ENCODE assay signal across 19 mouse cellular contexts in the genomic region with DNA sequence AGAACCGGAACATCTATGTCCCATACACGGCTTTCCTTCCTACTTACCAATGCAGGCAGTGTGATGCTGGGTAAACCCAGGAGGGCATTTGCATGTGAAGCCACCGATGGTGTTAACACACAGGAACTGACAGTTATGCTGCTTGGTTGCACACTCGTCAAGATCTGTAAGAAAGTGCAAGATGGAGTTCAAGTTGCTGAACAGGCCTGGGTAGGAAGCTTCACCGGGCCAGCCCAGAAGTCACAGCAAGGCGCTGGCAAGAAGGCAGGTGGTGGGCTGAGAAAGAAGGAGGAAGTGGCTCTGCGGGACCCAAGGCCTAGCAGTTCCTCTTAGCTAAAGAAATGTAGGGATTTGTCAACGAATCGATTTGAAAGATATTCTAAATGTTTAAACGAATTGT.
A peak's percentile ranks its signal among the peaks of the same experiment; 100 is the strongest.
DNase-seq lines count a peak whose midpoint lies in the region; ATAC-seq and TF ChIP-seq lines count a peak whose summit lies in the region.
"Had no signal": no experiment of that assay in that cellular context is flagged by ENCODE, and none has a peak within 500 bp of the region (broad histone marks: within the 10 kb centered on the region; RNA-seq: fewer than 3 reads in every experiment).

No protein-coding gene starts in this region.

- 20% methylated on average over 10 of the region's 10 CpGs for WGBS in spleen, adult 2 months
- WGBS in hindbrain, postnatal 0 days: 86% methylated on average over 10 of the region's 10 CpGs

- no peak overlapping the region for H3K27ac ChIP-seq in spleen, adult 2 months (ENCODE audit: insufficient read depth, low read length)
- no peak overlapping the region for H3K27ac ChIP-seq in hindbrain, postnatal 0 days
- H3K27ac ChIP-seq: embryonic facial prominence, embryonic 12.5 days; forebrain, embryonic 15.5 days; hindbrain, embryonic 12.5 days had no signal

- no peaks in the 10 kb centered on the region for H3K9me3 ChIP-seq in hindbrain, postnatal 0 days (ENCODE audit: low read length)
- H3K9me3 ChIP-seq: embryonic facial prominence, embryonic 12.5 days; forebrain, embryonic 15.5 days; G1E; heart, embryonic 12.5 days; hindbrain, embryonic 12.5 days had no signal

- no peak overlapping the region for H3K4me3 ChIP-seq in spleen, adult 2 months (ENCODE audit: extremely low read depth, insufficient read depth, insufficient read length)
- H3K4me3 ChIP-seq in hindbrain, postnatal 0 days (ENCODE audit: low read length): no peak overlapping the region
- H3K4me3 ChIP-seq: embryonic facial prominence, embryonic 12.5 days; forebrain, embryonic 15.5 days; heart, embryonic 12.5 days; hindbrain, embryonic 12.5 days had no signal

- H3K4me2 ChIP-seq in hindbrain, postnatal 0 days (ENCODE audit: low read depth, low read length): no peak overlapping the region
- H3K4me2 ChIP-seq: embryonic facial prominence, embryonic 12.5 days; forebrain, embryonic 15.5 days; heart, embryonic 12.5 days; hindbrain, embryonic 12.5 days had no signal

- no peaks in the 10 kb centered on the region for H3K36me3 ChIP-seq in spleen, adult 2 months (ENCODE audit: control insufficient read depth, insufficient read depth, low read length)
- peaks cover 15% of the 10 kb centered on the region; the same call in 1 of the 2 replicates for H3K36me3 ChIP-seq in hindbrain, postnatal 0 days (ENCODE audit: insufficient read depth, low read length)
- H3K36me3 ChIP-seq: G1E had no signal

- peak; percentile 3 to 15 for DNase-seq in spleen, adult 2 months (ENCODE audit: low read depth in 1 of 2, low spot score in 2 of 2)
- no peak for DNase-seq in spleen, postnatal 14 days (ENCODE audit: low spot score in 2 of 2)
- no peak for DNase-seq in hindbrain, postnatal 0 days (ENCODE audit: low spot score)
- DNase-seq in thymus, postnatal 10 days (ENCODE audit: low spot score in 2 of 2): no peak
- DNase-seq in cerebellum, postnatal 14 days: no peak
- DNase-seq: adrenal gland, adult 8-10 months; adrenal gland, postnatal 36 days; cerebellum, adult 2 months; cerebellum, postnatal 10 days; gastrocnemius, postnatal 10 days; heart, postnatal 36 days had no signal

- H3K4me1 ChIP-seq in spleen, adult 2 months (ENCODE audit: control insufficient read depth, insufficient read depth, insufficient read length): peaks cover 10% of the 10 kb centered on the region; the same call in 1 of the 2 replicates
- H3K4me1 ChIP-seq in hindbrain, postnatal 0 days (ENCODE audit: insufficient read depth, low read length): no peaks in the 10 kb centered on the region
- H3K4me1 ChIP-seq: embryonic facial prominence, embryonic 12.5 days; forebrain, embryonic 15.5 days; heart, embryonic 12.5 days; hindbrain, embryonic 12.5 days had no signal

- TF ChIP-seq CTCF in spleen, adult 2 months (IDR thresholded peaks at IDR 0.05; ENCODE audit: extremely low read depth, insufficient read depth, insufficient read length, insufficient replicate concordance): no peak
- TF ChIP-seq CTCF in hindbrain, postnatal 0 days (IDR thresholded peaks at IDR 0.05; ENCODE audit: low read depth): no peak

- ATAC-seq in common myeloid progenitor, adult 5-6 weeks (replicated peaks; ENCODE audit: low read depth, poor library complexity, severe bottlenecking): peak; percentile 77; the same call in 1 of the 2 replicates
- peak; percentile 88 for ATAC-seq in megakaryocyte progenitor cell, adult 5-6 weeks (replicated peaks; ENCODE audit: poor library complexity)
- ATAC-seq in hindbrain, postnatal 0 days: no peak
- ATAC-seq: forebrain, embryonic 15.5 days; hindbrain, embryonic 16.5 days had no signal

- H3K27me3 ChIP-seq in spleen, adult 2 months (ENCODE audit: control insufficient read depth, insufficient read depth, low read length): no peaks in the 10 kb centered on the region
- H3K27me3 ChIP-seq in hindbrain, postnatal 0 days (ENCODE audit: insufficient read depth, low read length): no peaks in the 10 kb centered on the region
- H3K27me3 ChIP-seq: embryonic facial prominence, embryonic 12.5 days; forebrain, embryonic 15.5 days; heart, embryonic 12.5 days; hindbrain, embryonic 12.5 days had no signal

- no peak overlapping the region for H3K9ac ChIP-seq in hindbrain, postnatal 0 days (replicated peaks; ENCODE audit: low read length)
- H3K9ac ChIP-seq: embryonic facial prominence, embryonic 12.5 days; forebrain, embryonic 15.5 days; heart, embryonic 12.5 days; hindbrain, embryonic 12.5 days had no signal

- TF ChIP-seq POLR2A in spleen, adult 2 months (IDR thresholded peaks at IDR 0.05; ENCODE audit: low read depth, low read length): no peak

Comparison
In these comparisons a context has a peak if more than half of its experiments do, and no peak if none do; other contexts are left out.
1. DNase-seq: peak in spleen, adult 2 months (2 of 2); none in spleen, postnatal 14 days (0 of 2), hindbrain, postnatal 0 days (single experiment), thymus, postnatal 10 days (0 of 2) and cerebellum, postnatal 14 days (0 of 2).